Mouse (Mus musculus) kidney, adult 2 months (tissue): Measurements from ENCODE around the gene Igsf9.

Experiments used
- CTCF ChIP-seq: fragments of 200-500 bp; conservative IDR thresholded peaks from 2 replicates; pipeline ENCODE4 v1.5.1; 2011; ENCODE audit warnings: low read depth, mild to moderate bottlenecking, control low read depth, low read length, moderate library complexity, mixed read lengths; ENCODE audit not compliant: insufficient read depth, insufficient read length
- POLR2A ChIP-seq: fragments of 200-500 bp; IDR thresholded peaks from one replicate; pipeline ENCODE4 v1.6.1; 2011; ENCODE audit warnings: low read depth, low read length, control low read depth

DNA sequence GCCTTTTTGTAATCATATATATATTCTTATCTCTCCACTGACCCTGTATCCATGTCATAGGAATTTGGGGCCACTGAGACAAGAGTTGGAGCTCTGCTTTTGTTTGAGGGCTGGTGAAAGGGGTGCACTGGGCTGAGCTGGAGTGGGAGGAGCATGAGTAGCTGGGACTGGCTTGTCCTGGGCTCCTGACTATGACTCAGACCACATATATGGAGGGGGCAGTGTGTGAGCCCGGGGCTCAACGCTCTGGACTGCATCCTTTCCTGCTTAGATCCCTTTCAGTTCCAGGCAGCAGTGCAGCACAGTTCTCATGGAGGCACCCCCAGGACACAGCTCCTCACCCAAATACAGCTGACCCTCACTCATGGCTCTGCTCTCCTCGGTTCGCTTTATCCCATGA lies 64.5 kb downstream of the Igsf9 start:
- TF ChIP-seq POLR2A (no peak), CTCF (no peak)
